Comparison of ENCODE assay signal across 24 mouse cellular contexts in the genomic region with DNA sequence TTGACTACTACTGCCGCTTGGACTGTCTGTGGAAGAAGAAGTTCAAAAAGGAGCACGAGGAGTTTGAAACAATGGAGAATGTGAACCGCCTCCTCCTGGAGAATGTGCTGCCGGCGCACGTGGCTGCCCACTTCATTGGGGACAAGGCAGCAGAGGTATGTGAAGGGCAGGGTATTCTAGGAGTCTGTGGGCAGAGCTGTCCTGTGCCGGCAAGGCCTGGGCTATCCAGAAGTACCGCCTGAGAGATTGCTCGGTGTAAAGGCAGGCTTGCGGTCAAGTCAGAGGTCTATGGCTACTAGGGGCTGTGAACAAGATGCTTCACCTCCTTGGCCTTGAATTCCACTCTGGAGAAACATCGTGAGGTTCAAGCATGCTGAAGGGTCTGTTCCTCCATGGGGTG. TPM values are rescaled to one million over a fixed set of nuclear protein-coding genes. Genes with fewer than 3 reads are reported as not detected.
DNase-seq lines count a peak whose midpoint lies in the region; ATAC-seq and TF ChIP-seq lines count a peak whose summit lies in the region.
"Had no signal": no experiment of that assay in that cellular context is flagged by ENCODE, and none has a peak within 500 bp of the region (broad histone marks: within the 10 kb centered on the region; RNA-seq: fewer than 3 reads in every experiment).

No protein-coding gene starts in this region.

- no peaks in the 10 kb centered on the region for H3K79me2 ChIP-seq in myocyte (ENCODE audit: control insufficient read depth, insufficient read depth)

- ATAC-seq in lung, embryonic 14.5 days (ENCODE audit: insufficient read depth): peak; percentile 41; the same call in 1 of the 2 replicates
- ATAC-seq: activated CD4-positive, CD25-positive, alpha-beta regulatory T cell, adult 4 months; forebrain, embryonic 16.5 days; Patski had no signal

- intact Hi-C loops in heart, postnatal 25 days (cut with DNase I): no loop called here
- intact Hi-C loops in left cerebral cortex, adult 2 months (cut with DNase I): no loop called here

- TF ChIP-seq CTCF in lung, embryonic 14.5 days (IDR thresholded peaks at IDR 0.05; ENCODE audit: low read depth): no peak
- no peak for TF ChIP-seq CTCF in lung, adult 2 months (IDR thresholded peaks at IDR 0.05; ENCODE audit: insufficient read depth, low read length)
- TF ChIP-seq CTCF in left cerebral cortex, adult 2 months (IDR thresholded peaks at IDR 0.05): no peak

- peaks cover 16% of the 10 kb centered on the region for H3K4me1 ChIP-seq in lung, embryonic 14.5 days (ENCODE audit: insufficient read depth)
- H3K4me1 ChIP-seq in lung, adult 2 months (ENCODE audit: control insufficient read depth, insufficient read depth, low read length): peaks cover 4% of the 10 kb centered on the region; the same call in 1 of the 2 replicates
- H3K4me1 ChIP-seq: embryonic facial prominence, embryonic 13.5 days; forebrain, embryonic 12.5 days; hindbrain, embryonic 10.5 days had no signal

- DNase-seq in heart, adult 11 months: peak; percentile 89
- DNase-seq in heart, postnatal 25 days (ENCODE audit: low spot score): no peak
- DNase-seq in lung, embryonic 14.5 days: no peak
- DNase-seq in lung, adult 2 months: no peak
- peak; percentile 3 for DNase-seq in testis, postnatal 14 days (ENCODE audit: low spot score)
- no peak for DNase-seq in testis, postnatal 10 days (ENCODE audit: low spot score)
- no peak for DNase-seq in left cerebral cortex, adult 2 months (ENCODE audit: extremely low spot score in 1 of 2, low spot score in 2 of 2)
- DNase-seq: adrenal gland, adult 2 months; adrenal gland, postnatal 25 days; cerebellum, adult 18-20 months; cerebellum, adult 9-11 months; cerebellum, postnatal 36 days; gastrocnemius, postnatal 10 days; heart, adult 2 months had no signal

- H3K4me2 ChIP-seq in lung, embryonic 14.5 days: no peak overlapping the region
- H3K4me2 ChIP-seq in myocyte (ENCODE audit: low read depth): no peak overlapping the region
- H3K4me2 ChIP-seq: embryonic facial prominence, embryonic 13.5 days; forebrain, embryonic 12.5 days; heart, embryonic 12.5 days; hindbrain, embryonic 14.5 days had no signal

- H3K36me3 ChIP-seq in lung, embryonic 14.5 days (ENCODE audit: insufficient read depth): peaks cover 56% of the 10 kb centered on the region
- peaks cover 63% of the 10 kb centered on the region for H3K36me3 ChIP-seq in myocyte (ENCODE audit: control insufficient read depth, insufficient read depth)

- no peak overlapping the region for H3K4me3 ChIP-seq in lung, embryonic 14.5 days (ENCODE audit: low read depth, low read length)
- H3K4me3 ChIP-seq in lung, adult 2 months (replicated peaks; ENCODE audit: extremely low read depth, low read depth, low read length): no peak overlapping the region
- H3K4me3 ChIP-seq in myocyte: no peak overlapping the region
- no peak overlapping the region for H3K4me3 ChIP-seq in left cerebral cortex, adult 2 months
- H3K4me3 ChIP-seq: embryonic facial prominence, embryonic 13.5 days; forebrain, embryonic 12.5 days; heart, adult 2 months; heart, embryonic 12.5 days; hindbrain, embryonic 10.5 days had no signal

- H3K9ac ChIP-seq in lung, embryonic 14.5 days: no peak overlapping the region
- H3K9ac ChIP-seq: embryonic facial prominence, embryonic 13.5 days; forebrain, embryonic 12.5 days; heart, embryonic 12.5 days; hindbrain, embryonic 14.5 days had no signal

- TF ChIP-seq POLR2A in lung, adult 2 months (IDR thresholded peaks at IDR 0.05; ENCODE audit: borderline replicate concordance, extremely low read depth, low read depth, low read length): no peak
- no peak for TF ChIP-seq POLR2A in myocyte (IDR thresholded peaks at IDR 0.05; ENCODE audit: insufficient read length, low read depth)

- WGBS in lung, embryonic 14.5 days: 45% methylated on average over 11 of the region's 11 CpGs
- 62% methylated on average over 11 of the region's 11 CpGs for WGBS in lung, adult 2 months

- no peaks in the 10 kb centered on the region for H3K27me3 ChIP-seq in lung, embryonic 14.5 days (ENCODE audit: insufficient read depth, low read length)
- no peaks in the 10 kb centered on the region for H3K27me3 ChIP-seq in myocyte (ENCODE audit: control insufficient read depth, insufficient read depth, insufficient read length)
- H3K27me3 ChIP-seq: CH12.LX; embryonic facial prominence, embryonic 13.5 days; forebrain, embryonic 12.5 days; heart, embryonic 12.5 days; Patski had no signal

- H3ac ChIP-seq in myocyte (ENCODE audit: control insufficient read depth, insufficient read length): no peak overlapping the region

- H3K9me3 ChIP-seq in lung, embryonic 14.5 days (ENCODE audit: low read depth, low read length): no peaks in the 10 kb centered on the region
- H3K9me3 ChIP-seq: embryonic facial prominence, embryonic 13.5 days; forebrain, embryonic 12.5 days; heart, embryonic 12.5 days; hindbrain, embryonic 10.5 days had no signal

- H3K27ac ChIP-seq in lung, embryonic 14.5 days (ENCODE audit: low read depth): 0 out of 2 replicates have a peak overlapping the region, but pooled peaks have one; percentile 1
- no peak overlapping the region for H3K27ac ChIP-seq in left cerebral cortex, adult 2 months
- H3K27ac ChIP-seq: embryonic facial prominence, embryonic 13.5 days; forebrain, embryonic 12.5 days; heart, adult 2 months; hindbrain, embryonic 10.5 days; hindbrain, embryonic 14.5 days had no signal

TF ChIP-seq in myocyte, 11 proteins besides CTCF, POLR2A, EP300 and RAD21:
- no peak for TF ChIP-seq REST (IDR thresholded peaks at IDR 0.05; ENCODE audit: insufficient read depth, insufficient read length)
- peak; percentile 28 for TF ChIP-seq POLR2AphosphoS2 (IDR thresholded peaks at IDR 0.05; ENCODE audit: insufficient read length, low read depth)

RNA-seq across cellular contexts. Expression of a gene that starts 37.2 kb away (rescaled TPM):
- total RNA-seq in heart, postnatal 25 days (2021): 10 to 100 TPM; 83.5 to 88.0 TPM
- polyA plus RNA-seq in lung, embryonic 14.5 days (2014; fragmentation: Nextera tagmentation; extraction: Ambion mirVana): 87.3 and 89.6 TPM in 2 replicates
- polyA plus RNA-seq in lung, adult 2 months (2012; rRNA removed): 18.6 and 28.5 TPM in 2 replicates
- polyA plus RNA-seq in myocyte (2012; fragmentation: generic; extraction: Trizol): 52.7 TPM
- total RNA-seq in left cerebral cortex, adult 2 months (2021): 10 to 100 TPM; 45.6 to 57.3 TPM

RNA-seq across cellular contexts. Expression of a gene that starts 52.6 kb away (rescaled TPM):
- 1 to 10 TPM; 7.0 to 8.8 TPM for total RNA-seq in heart, postnatal 25 days (2021)
- polyA plus RNA-seq in lung, embryonic 14.5 days (2014; fragmentation: Nextera tagmentation; extraction: Ambion mirVana): 11.3 and 12.4 TPM in 2 replicates
- polyA plus RNA-seq in lung, adult 2 months (2012; rRNA removed): 57.0 and 60.0 TPM in 2 replicates
- polyA plus RNA-seq in myocyte (2012; fragmentation: generic; extraction: Trizol): 72.3 TPM
- total RNA-seq in left cerebral cortex, adult 2 months (2021): 1 to 10 TPM; 4.1 to 4.8 TPM

Comparison
In these comparisons a context has a peak if more than half of its experiments do, and no peak if none do; other contexts are left out.
1. DNase-seq: peak in heart, adult 11 months (single experiment) and testis, postnatal 14 days (single experiment); none in heart, postnatal 25 days (single experiment), lung, embryonic 14.5 days (single experiment), lung, adult 2 months (single experiment), testis, postnatal 10 days (single experiment) and left cerebral cortex, adult 2 months (0 of 2).